Mouse (Mus musculus): ENCODE measurements around the gene Tubgcp4.

- TF ChIP-seq CTCF (IDR thresholded peaks at IDR 0.05; ENCODE audit: control insufficient read depth, insufficient read depth, low read length), result no peak
- no peak for TF ChIP-seq POLR2A (IDR thresholded peaks at IDR 0.05; ENCODE audit: borderline replicate concordance, control insufficient read depth, low read depth, low read length)
Measured at GRCm38 (mm10) chr2:121139266-121140017, 31.0 kb upstream of the Tubgcp4 start.

Data from bone marrow, adult 2 months (tissue).